Mouse (Mus musculus) WW6 (cell line): ENCODE results near the gene Man2b2.
"Not testable (repeated sequence)": the region's sequence is repeated elsewhere in the genome, so short reads cannot be mapped to it uniquely, and the experiment has no call there.

ENCODE experiments used
- DNase-seq: peaks from one replicate; pipeline ENCODE4 v3.0.0-alpha.2; 2013; ENCODE audit warnings: low read depth, low spot score

The Man2b2 gene

DNA sequence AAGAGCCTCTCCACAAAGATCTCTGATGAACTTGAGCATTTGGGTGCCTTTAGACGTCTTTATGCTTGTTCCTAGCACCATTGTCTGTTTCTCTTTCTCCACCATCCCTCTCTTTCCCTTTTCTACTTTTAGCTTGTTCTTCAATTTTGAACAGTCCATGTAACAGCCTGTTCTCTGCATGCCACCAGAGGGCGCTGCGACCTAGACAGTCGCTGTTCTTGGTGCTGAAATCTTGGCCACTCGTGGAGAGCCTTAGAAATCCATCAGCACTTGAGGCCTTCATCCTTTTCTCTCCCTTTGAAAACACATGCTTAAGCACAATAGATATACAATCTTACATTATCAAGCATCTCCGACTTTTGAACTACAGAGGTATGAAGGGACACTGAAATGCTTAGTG is 5.5 kb upstream of the Man2b2 start:
- no peak for DNase-seq

DNA sequence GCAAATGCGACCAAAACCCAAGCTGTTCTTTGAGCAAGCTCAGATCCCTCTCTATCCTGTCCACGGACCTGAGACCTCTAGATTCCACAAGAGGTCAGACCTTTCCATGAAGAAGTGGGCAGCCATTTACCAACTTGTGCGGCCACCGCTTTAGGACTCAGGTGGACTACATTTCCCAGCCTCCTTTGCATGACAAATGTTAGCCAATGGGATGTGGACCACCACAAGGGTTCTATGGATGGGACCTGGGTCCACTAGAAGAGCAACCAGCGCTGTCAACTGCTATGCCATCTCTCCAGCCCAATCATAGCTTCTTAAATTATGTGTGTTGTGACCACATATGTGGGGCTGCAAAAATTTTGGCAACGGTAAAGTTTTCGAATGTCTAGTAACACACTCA is 819 bp upstream of the Man2b2 start:
- DNase-seq, result no peak

DNA sequence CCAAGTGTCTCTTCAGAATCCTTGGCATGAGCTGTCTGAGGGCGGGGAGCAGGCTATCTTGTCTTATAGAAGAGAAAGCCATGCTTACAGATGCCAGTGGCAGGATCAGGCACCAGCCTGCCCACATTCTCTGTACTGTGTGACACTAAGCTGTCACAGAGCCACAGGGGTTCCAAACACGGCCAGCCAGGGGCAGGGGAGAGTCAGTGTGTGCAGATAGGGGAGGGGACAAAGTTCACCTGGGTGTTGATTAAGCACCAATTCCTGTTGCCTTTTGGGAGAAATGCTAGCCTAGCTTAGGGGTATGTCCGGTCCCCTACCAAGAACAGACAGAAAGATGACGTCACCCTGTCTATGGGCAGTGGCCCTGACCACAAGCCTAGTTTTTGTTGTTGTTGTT is 1.4 kb downstream of the Man2b2 start:
- DNase-seq, result no peak

DNA sequence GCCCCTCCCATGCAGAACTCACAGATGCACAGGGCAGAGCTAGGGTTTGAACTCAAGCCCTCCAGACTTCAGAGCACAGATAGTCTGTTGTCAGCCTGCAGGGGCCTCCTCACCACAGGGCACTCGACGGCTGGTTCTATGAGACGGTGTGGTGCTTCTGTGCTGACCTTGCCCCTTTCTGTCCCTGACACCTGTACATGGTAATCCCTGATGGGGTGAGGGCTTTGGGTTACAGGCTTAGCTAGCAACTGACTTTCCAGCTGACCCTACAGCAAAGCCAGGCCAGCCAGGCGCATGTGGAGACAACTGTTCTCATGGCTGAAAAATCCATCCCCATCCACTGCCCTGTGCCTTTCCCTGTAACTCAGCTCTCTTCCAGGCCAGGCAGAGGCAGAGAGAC is 7.5 kb downstream of the Man2b2 start:
- DNase-seq, result no peak

DNA sequence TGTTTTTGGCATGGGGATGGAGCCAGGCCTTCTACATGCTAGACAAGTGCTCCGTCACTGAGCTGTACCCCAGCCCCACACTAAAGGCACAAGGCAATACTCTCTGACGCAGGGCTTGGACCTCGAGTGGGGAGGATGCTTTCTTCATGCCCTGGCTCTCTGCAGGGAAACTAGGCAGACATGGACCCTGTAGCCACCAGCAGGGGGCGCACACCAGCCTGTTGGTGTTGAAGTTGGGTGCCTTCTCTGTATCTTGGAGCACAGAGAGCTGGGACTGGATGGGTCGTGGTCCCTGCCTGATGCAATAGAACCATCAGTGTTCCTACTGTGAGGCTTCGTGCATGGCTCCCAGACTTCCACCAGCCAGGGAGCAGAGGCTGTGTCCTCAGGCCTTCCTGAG is 10.3 kb downstream of the Man2b2 start:
- DNase-seq, result no peak

DNA sequence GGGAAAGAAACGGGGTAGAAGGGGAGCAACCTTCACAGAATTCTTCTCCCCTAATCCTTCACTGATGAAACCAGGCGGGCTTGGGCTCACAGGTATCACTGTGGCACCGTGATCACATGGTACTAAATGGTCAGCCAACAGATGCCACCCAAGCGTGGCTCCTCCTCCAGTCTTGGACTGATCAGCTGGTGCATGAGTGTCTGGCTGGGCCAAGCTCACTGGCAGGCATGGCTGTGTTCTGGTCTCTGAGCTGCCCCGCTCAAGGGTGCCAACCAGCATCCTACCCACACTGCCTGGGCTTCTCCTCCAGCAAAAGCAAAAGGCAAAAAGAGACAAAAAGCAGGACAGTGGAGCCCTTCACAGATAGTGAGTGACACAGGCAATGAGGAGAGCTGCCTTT is 10.7 kb downstream of the Man2b2 start:
- no peak for DNase-seq

DNA sequence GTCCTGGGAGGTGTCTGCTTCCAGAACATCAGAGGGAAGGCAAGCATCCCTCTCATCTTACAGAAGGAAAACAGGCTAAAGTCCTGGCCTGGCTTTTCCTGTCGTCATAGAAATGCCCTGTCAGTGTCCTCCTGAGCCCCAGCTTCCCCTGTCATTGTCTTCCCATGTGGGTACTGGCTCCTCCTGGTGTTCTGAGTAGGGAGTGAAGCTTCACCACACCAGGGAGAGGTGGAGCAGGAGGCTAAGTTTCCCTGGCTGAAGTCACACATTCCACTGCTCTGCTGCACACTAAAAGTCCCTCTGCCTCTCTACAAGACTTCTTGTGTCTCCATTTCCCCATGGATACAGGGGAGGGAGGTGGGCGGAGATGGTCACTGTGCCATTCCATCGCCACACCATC is 12.7 kb downstream of the Man2b2 start:
- no peak for DNase-seq

DNA sequence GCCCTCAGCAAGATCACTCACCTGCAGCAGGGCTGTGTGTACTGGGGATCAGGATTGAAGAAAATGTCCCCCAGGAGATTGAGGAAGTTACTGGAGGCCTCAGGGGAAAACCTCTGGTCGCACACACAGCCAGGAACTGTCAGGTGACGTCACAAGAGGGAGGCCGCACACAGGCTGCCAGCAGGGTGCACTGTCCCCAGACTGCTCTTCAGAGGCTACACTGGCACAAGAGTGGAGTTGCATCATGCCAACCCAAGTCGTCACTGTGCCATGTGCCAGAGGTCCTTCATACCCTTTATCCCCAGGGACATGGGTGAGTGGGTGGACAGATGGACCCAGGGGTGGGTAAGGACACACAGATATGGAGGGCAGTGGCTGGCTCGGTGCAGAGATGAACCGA is 15.9 kb downstream of the Man2b2 start:
- no peak for DNase-seq

DNA sequence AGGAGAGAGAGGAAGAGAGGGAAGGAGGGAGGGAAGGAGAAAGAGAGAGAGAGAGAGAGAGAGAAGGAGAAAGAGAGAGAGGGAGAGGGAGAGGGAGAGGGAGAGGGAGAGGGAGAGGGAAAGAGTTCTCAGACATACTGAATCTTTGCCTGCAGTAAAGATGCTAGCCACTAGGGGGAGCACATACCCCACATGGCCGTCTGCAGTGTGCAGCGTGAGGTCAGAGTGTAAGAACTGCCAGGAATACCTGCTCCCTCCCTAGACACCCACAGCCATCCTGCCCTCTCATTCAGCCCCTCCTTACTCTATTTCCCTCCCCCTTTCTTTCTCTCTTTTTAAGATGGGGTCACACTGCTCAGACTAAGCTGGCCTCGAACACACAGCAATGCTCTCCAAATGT is 19.0 kb downstream of the Man2b2 start:
- no peak for DNase-seq

DNA sequence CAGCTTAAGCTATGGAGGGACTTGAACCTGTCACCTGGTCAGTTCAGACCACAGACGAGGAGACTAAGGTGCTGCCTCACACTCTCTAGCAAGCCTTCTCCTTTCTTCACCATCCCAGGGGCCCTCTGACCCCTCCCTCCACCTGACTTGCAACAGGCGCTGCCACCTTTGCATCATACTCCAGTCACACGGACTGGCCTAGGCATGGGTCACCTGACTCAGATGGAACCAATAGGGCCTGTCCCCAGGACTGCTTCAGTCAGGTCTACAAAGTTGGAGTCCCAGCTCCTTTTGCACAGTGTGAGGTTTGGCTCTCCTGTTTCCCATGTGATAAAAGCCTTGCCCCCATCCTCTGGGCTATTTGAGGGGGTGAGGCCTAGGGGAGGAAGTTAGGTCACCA is 19.8 kb downstream of the Man2b2 start:
- DNase-seq, result no peak

DNA sequence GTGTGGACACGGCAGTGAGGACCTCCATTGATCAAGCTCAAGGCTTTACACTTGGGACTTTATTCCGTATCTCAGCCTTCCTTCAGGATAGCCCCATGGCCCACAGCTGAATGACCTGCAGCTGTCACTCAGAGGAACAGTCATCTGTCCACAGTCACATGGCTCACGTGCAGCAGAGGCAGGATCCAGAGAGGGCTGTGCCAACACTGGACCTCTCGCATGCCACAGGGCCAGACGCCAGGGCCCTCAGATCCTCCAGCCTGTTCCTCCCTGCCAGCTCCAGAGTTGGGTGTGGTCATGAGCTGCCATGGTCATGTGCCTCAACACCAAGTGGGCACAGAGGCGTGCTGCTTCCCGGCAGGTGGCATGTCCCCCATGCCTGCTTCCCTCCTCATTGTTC is 21.3 kb downstream of the Man2b2 start:
- DNase-seq, result no peak

DNA sequence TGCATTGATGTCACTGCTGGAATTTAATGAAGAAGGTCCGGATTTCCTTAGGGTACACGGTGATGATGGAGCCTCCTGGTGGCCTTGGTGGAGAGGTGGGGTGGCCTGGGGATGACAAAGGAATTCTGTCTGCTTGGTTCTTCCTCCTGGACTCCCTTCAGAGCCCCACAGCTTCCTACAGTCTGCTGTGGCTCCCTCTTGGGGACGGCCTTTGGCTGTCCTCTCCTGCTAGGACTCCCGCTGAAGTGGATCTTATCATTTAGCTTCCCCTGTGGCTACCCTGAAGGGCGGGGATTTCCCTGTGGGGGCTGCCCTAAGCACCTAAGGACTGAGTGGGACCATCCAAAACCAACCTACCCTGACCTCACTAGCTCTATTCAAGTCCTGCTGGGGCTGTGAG is 23.3 kb downstream of the Man2b2 start:
- DNase-seq, result no peak

DNA sequence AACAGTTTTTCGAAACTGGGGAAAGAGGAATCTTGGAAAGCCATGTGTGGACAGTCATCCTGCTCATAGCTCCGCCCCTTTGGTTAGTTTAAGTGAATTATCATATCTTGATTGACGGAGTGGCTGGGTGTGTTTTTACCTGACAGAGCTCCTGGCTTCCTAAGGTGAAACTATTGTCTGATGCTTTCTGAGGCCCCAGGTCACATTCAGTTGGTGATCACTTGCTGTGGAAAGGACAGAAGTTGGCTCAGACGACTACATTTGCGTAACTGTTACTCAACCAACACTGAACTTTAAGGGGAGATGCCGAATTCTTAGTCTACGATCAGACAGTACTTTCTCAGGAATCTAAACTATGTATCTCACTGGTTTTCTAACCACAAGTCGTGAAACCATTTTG is 33.2 kb downstream of the Man2b2 start:
- DNase-seq, result no peak

DNA sequence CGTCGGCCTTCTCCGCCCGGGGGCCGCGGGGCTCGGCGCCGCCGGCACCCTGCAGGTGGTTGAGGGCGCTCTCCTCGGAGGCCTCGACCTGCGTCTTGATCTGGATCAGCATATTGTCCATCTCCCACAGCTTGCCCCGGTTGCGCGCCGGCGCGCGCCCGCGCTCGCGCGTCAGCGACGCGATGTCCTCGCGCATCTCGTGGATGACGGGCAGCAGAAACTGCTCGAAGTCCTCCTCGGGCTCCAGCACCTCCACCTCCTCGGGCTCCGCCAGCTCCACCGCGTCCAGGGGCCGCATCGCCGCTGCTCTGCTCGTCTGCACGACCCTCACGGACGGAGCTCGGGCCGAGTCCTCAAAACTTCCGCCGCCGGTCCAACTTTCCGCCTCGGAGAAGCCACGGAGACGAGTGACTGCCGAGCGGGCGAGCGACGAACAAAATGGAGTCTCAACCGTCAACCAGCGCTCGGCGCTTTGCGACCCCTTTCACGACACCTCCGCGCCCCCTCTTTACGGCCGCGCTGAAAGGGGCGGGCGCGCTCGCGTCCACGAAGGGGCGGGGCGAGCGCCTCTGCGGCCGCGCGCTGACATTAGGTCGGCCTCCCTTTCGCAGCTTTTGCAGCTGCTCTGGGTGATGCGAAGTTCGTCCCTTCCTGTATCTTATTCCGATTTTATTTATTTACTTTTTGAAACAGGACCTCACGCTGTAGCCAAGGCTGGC is 34.0 kb downstream of the Man2b2 start, which contains the start of gene Mrfap1:
Gene Mrfap1 (minus strand): TSS at position 477 of the 719 bp plus-strand sequence.
- peak; percentile 85 for DNase-seq

DNA sequence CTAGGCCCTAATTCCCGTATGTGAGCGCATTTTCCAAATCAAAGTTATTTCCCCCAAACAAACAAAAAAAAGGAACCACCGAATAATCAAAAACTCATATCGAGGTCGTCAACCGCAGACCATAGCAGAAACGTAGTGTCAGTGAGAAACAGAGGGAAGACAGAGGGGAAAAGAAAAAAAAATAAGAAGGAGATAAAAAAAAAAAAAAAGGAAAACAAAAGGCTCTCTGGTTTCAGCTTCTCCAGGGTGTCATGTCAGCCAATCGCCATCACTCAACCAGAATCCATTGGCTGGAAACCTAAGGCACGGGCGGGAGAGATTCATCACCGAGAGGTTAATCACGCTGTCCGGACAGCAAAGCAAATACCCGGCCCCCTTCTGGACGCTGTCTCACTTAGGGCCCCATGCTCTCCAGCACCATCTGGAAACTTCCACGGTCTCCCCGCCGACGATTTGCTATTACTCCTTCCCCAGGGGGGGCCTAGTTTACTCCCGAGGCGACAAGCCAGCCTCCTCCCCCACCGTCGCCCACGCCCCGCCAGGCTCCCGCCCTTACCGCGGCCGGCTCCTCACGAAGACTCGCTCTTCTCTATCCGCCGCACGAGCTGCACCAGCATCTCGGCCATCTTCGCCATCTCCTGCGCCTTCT is 34.7 kb downstream of the Man2b2 start:
- DNase-seq, result not testable (repeated sequence)

DNA sequence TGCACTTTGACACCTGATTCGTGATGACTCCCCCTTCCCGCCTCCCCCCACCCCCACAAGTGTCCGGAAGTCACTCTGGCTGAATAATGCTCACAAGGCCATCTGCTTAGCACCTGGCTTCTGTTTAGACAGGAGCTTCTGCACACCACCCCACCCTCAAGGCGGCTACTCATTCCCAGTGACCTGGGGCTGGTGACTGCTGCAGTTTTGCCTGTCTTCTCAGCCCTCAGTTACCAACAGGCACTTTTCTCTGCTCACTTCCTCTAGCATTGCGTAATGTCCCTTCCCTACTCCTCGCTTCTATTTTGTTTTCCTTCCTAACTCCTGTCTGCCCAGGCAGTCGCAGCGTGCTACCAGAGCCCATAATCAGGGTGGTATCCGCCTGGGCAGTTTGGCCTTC is 38.6 kb downstream of the Man2b2 start:
- DNase-seq, result no peak

DNA sequence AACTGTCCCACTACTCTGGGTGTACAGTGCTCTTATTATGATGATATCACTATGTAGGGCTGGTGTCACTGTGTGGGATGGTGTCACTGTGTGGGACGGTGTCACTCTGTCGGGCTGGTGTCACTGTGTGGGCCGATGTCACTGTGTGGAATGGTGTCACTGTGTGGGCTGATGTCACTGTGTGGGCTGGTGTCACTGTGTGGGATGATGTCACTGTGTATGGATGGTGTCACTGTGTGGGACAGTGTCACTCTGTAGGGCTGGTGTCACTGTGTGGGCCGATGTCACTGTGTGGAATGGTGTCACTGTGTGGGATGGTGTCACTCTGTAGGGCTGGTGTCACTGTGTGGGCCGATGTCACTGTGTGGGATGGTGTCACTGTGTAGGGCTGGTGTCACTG is 44.4 kb downstream of the Man2b2 start:
- DNase-seq, result no peak

DNA sequence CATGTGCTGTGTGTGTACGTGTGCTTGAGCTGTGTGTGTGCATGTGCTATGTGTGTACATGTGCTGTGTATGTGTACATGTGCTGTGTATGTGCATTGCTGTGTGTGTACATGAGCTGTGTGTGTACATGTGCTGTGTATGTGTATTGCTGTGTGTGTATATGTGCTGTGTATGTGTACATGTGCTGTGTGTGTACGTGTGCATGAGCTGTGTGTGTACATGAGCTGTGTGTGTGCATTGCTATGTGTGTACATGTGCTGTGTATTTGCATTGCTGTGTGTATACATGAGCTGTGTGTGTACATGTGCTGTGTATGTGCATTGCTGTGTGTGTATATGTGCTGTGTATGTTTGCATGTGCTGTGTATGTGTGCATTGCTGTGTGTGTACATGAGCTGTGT is 50.9 kb downstream of the Man2b2 start:
- no peak for DNase-seq

DNA sequence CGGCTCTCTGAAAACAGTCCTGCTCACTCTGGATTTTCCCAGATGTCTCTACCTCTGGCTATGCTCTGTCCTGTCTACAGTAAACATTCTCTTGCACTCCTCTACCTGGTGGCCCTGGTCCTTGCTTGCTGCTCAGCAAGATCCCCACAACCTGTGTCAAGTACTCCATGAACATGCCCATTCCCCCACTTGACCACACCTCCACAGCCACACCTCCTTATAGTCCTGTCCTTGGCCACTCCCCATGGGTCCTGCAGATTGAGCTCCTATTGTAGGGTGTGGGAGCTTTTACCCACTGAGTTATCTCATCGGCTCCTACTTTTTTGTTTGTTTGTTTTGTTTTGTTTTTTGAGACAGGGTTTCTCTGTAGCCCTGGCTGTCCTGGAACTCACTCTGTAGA is 51.6 kb downstream of the Man2b2 start:
- no peak for DNase-seq

DNA sequence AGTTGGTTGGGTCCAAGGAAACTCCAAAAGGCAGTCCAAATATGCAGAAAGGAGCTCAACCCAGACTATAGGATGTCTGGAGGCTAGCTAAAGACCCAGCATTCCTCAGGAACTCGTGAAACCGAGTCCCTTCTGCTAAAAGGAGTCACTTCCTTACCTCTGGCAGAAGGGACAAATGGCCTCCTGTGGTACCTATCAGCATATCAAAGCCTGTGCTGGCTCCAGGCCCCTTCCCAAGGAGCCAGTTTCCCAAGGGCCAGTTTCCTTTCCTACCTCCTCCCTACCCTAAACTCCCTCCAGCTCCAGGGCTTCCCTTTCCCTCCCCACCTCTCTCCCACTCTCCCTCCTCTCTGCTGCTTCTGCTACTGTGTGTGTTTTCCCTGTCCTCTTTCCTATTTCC is 53.3 kb downstream of the Man2b2 start:
- DNase-seq, result no peak

DNA sequence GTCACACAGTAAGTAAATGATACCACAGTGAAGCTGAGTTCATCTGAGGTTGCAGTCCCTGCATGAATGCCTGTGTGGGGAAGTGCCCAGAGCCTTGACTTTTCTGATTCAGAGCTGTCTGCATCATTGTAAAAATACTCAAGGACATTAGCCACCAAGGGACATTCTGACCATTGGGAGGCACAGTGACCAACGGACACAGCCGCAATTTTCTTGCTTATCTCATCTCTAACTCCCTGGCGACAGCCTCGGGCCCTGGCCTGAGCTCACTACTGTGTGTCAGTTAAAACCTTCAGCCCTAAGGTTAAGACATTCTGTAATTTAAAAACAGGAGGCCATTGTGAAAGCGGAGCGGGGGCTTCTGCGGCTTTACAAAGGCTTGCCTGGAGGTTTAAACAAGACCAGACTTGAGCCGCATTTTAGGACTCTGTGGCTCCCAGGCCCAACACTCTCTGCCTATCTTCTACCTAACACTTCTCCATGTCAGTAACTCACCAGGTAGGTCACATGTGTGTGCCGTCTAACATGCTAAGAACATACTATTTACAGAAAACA is 54.4 kb downstream of the Man2b2 start:
- no peak for DNase-seq

DNA sequence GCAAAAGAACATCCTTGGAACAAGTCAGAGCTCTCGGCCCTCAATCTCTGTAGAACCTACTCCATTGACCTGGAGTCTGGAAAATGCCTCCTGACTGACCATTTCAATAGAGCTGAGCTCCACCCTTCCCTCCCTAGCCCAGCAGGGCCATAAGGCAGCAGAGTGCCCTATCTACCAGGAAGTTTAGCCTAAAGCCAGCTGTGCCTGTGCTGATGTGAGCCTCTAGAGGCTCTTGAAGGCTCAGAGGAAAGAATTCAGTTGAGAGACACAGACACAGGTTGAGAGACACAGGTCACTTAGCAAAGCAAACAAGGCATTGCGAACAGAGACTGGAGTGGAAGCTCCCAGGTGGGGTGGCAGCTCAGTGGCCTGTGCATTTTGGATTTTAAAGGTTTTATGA is 55.1 kb downstream of the Man2b2 start:
- DNase-seq, result no peak

DNA sequence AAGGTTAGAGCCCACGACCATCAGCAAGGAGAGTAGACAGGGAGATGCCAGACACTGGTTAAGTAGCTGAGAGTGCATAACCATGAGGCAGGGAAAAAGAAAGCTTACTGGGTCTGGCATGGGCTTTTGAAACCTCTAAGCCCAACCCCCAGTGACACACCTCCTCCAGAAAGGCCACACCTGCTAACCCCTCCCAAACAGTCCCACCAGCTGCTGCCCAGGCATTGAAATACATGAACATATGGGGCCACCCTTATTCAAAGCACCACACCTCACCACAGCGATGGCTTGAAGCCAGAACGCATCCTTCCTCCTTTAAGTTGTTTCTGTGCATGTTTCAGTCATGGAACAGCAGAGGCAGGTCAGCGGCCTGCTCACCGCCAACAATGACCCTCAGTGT is 57.9 kb downstream of the Man2b2 start:
- DNase-seq, result no peak
